Mouse (Mus musculus): ENCODE measurements around the gene Mmp2. TPM values are rescaled to one million over a fixed set of nuclear protein-coding genes. Genes with fewer than 3 reads are reported as not detected.

Gene Mmp2
- total RNA-seq, 2 experiments from 2014 or later: 4.1 to 5.5 TPM

DNA sequence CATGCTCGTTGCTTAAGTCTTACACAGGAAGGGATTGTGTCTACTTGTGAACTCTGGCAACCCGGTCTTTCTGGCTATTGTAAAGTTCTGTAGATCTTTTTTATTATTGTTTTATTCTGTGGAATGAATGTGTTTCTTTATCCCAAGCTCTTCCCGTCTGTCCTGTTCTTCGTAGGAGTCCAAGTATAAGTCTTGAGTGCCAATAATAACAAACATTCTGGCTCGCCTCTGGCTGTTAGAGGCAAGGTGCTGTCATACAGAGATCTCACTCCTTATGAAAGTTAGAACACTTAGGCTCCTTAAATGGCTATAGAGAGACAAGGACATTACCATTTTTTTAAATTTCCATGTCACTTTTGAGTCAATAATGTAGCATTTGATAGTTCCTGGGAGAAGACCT, 69.5 kb downstream of the Mmp2 start:
- DNase-seq: no peak

- DNase-seq: no peak
Observed at GRCm38 (mm10) chr8:92897794-92898193, 70.7 kb downstream of the Mmp2 start.

DNA sequence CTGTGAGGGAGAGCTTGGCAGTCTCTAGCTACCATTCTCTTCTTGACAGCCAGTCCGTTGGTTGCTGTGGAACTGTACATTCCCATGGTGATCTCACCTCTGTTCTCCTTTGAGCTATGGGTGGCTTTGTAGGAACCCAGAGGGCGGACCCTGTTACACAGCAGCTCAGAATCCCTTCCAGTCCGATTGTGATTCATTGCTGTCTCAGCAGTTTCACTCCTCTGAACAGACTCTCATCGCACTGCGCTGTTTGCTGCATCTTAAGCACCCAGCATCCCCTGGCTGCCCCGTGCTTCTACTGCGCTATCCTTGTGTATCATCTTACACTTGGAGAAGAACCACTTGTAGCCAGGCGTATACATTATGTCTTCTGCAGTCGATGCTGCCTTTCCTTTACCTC, 72.5 kb downstream of the Mmp2 start:
- DNase-seq: no peak

DNA sequence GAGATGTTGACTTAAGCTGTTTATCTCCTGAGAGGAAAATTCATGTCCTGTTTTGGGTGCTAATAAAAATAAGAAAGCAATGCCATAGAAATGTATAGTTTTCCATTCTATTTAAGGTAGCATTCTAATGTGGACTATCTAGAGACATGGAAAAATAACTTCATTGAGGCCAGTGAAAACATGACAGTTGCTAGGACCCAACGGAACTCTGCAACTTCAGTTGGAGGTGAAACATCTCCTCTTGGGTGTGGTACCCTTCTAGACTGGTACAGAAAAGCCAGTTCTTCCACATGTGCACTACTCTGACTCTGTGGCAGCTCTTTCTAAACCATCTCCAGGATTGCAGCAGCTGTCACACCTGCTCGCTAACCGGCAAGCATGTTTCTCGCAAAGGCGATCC, 74.0 kb downstream of the Mmp2 start, which contains the start of gene Capns2:
Gene Capns2, plus strand, starts transcription at position 301 of the 400 bp plus-strand sequence.
- DNase-seq: no peak

DNA sequence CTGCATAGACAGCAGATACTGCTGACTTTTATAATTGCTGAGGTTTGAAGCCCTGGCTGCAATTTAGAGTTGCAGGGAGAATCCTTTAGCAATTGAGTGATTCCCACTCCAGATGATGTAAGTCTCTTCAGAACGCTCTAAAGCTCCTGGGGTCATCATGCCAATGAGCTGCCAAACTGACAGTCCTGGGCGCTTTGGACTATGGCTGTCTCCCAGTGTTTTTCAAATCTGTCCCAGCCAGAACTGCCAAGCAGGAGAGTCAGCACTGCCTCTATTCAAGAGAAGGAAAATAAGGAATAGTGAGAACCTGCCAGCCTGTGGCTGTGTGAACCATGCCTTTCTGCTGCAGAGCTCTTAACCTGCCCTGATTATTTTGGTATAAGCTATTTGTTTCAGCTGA, 75.9 kb downstream of the Mmp2 start:
- DNase-seq: no peak

Other genes with a start within 250 kb of the Mmp2 start
- under 1 TPM; 0.13 to 0.15 TPM for gene Irx6, start 153.0 kb upstream of the Mmp2 start, total RNA-seq (2021)
- 1 to 10 TPM; 8.8 to 9.5 TPM for gene Lpcat2, start 28.0 kb downstream of the Mmp2 start, total RNA-seq (2021)
- gene Capns2, start 74.1 kb downstream of the Mmp2 start, total RNA-seq (2021): 1 to 10 TPM; 1.2 to 2.3 TPM
- gene Slc6a2, start 132.8 kb downstream of the Mmp2 start, total RNA-seq (2021): under 1 TPM in 1 of 2 experiments, not detected in 1; 0.18 TPM
- gene Ces1a, start 220.9 kb downstream of the Mmp2 start, total RNA-seq (2021): not detected